Mouse (Mus musculus): ENCODE results near the gene Tmem150a.

GRCm38 (mm10) chr6:72322936-72323335 lies 32.3 kb upstream of the Tmem150a start:
- TF ChIP-seq CTCF (IDR thresholded peaks at IDR 0.05; ENCODE audit: low read depth, low read length) (no peak), POLR2A (IDR thresholded peaks at IDR 0.05; ENCODE audit: borderline replicate concordance, low read depth, low read length) (no peak)
